Mouse (Mus musculus): ENCODE results near the gene Slc12a8.

Gene Slc12a8

DNA sequence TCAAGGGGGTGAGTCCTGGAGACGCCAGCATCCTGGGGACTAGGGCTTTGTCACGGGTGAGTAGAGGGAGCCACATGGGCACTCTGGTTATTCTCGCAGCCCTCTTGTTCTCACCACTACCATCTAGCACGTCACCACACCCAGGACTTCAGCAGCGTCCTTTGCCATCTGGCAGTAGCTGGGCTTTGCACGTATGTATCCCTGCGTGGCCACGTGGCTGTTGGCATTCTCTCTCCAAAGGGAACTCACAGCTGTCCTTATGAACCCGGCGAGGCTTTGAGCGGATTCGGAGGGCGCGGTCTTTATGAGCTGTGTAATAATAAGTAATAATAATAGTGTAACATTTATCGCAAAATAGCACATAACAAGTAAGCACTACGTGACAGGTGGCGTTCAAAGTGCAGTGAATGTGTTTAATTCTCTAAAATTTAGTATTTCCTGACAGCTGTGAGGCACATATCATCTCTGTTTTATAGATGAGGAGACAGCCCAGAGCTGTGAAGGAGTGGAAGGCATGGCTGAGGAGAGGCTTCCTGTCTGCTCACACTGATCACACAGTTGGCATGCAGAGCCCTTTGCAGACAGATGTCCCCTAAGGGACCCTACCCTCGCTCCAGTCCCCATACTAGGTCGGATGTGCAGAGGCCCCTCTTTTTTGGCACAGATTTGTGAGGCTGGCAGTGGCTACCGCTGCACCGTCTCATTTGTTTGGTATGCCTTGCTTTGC lies 20.5 kb downstream of the Slc12a8 start:
- DNase-seq (ENCODE audit: low read depth, low spot score): no peak

DNA sequence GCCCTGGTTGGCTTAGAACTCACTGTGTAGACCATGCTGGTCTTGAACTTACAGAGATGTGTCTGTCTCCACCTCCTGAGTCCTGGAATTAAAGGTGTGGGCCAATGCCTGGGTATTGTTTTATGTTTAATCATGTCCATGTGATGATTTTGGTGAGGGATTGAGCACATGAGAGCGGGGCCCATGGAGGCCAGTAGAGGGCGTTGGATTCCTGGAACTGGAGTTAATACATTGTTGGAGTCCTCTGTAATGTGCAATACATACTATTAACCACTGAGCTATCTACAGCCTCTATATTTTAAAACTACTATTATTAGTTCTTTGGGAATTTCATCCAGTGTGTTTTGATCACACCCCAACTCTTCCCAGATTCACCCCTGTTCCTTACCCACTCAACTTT lies 27.2 kb downstream of the Slc12a8 start:
- DNase-seq (ENCODE audit: low read depth, low spot score): peak; percentile 52

DNA sequence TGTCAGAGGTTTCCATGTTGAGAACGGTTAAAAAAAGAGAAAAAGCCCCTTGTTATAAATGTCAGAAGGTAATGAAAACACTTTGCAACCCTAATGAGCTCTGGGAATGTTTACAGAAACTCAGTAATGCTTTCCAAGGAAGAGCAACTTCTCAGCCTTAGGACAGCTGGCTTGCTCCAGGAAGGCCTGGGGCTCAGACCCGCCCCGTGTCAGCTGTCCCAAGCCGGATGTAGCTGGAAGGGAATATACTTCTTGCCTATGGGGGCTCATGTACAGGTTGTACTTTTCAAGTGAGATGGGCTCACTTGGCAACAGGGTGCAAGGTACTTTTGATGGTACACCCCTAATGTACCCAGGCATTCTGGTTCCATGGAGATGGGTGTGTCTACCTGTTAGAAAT lies 28.4 kb downstream of the Slc12a8 start:
- DNase-seq (ENCODE audit: low read depth, low spot score): no peak

DNA sequence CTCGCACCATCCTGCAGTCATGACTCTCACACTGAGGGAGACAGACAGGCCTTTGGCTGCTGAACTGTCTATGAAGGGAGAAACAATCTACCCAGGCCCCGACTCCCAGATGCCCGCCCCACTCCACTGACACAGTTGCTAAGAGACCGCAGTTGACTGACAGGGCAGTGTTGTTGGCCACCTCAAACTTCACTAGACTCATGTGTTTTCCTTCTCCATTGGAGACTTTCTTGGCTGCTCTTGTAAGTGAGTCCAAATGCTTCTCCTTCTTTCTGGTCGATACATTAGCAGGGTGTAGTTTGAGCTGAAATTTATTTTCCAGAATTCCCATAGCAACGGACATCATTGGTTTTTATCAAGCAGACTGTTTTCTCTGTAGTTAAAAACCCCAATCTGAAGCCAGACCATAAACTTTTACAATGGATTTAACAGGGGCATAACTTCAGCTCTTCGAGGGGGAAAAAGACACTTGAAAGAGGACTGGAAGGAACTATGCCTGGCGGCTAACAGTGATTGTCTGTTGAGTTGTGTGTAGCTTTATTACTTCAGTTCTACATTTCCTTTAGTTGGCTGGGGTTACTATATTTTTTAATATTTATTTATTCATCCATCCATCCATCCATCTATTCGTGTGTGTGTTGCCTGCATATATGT lies 36.7 kb downstream of the Slc12a8 start:
- DNase-seq (ENCODE audit: low read depth, low spot score): no peak

DNA sequence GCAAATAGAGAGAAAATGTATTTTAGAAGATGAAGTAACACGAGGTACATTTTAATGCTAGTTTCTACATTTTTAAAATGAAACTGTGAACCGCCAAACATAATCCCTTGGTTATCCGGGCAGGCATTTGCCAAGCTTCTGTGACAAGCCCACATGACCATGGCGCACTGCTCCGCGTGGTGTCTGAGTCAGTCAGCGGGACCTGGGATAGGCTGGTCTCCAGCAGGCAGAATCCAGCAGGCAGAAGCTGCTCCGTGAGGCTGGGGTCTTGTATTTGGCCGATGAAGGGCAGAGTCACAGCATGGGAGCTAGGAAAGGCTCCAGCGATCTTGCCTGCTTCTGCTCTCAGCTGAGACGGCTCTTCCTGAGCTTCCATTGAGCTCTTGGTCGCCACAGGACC lies 41.0 kb downstream of the Slc12a8 start:
- peak; percentile 27 for DNase-seq (ENCODE audit: low read depth, low spot score)

DNA sequence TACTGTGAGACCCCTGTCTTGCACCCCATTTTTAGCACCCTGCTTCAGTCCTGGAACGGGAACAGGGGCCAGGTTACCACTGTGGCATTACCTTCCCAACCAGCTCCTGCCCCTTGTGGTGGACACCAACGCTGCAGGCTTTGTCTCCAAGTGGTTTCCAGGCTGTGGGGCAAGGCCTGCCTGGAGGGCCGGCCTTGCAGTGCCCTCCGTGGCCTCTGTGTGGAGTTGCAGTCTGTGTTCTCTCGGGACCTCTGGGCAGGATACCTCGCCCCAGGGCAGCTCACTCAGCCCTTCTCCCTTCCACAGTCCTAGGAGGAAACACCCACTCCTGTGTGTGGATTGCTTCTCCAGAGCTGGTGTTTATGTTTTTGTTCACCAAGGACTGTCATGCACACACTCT lies 43.2 kb downstream of the Slc12a8 start:
- DNase-seq (ENCODE audit: low read depth, low spot score): peak; percentile 89

DNA sequence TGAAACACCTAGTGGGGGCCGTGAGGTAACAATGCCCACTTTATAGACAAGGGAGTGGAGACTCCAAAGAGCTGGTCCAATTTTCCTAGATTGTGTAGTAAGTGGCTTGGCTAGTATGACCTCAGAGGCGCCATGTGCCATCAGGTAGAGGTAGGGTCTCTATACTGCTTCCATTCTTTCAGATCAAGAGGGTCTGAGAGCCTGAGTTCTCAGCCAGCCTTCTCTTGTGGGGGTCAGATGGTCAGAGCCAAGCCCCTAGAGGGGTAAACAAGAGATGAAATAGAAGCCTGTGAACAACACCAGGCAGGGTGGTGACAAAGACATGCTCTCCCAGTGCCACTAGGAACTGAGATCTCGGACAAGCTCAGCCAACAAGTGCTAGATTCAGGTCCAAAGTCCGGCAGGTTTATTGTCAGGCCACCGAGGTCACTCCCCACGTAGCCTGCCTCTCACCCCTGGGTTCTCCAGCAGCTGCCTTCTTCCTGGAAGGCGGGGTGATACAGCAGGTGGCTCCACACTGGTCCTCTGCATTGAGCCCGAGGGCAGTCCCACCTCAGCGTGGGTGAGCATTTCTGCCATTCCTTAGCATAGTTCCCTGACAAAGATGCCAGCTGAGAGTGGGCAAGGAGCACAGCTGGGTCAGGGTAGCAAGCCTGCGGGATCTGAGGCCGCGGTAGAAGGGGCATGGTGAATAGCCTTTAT lies 44.3 kb downstream of the Slc12a8 start:
- no peak for DNase-seq (ENCODE audit: low read depth, low spot score)

DNA sequence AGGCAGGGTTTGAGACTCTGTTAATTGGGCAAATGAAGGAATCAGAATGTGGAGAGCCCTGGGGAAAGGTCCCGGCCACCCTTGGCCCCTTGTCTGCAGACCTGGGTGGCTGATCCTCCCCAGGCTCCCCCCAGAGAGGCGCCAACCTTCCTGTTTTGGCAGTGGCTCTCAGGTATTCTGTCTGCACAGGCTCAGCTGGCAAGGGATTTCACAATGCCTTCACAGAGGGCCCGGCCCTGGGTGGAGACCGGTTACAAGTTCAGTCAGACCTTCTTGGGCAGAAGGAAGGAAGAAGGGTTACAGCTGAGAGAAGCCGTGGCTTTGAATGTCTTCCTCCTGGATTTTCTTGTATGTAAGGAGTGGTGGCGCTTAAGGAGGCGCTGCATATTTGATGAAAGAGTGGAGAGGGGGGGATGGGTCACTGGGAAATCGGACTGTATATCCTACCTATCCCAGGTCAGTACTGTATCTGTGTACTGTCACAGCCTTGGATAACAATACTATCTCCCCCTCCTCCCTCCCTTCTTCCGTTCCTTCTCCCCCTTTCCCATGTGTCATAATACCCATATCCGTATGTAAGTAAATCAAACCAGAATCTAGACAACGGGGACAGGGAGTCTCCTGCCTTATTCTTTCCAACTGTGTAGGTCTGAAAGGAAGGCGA lies 45.9 kb downstream of the Slc12a8 start:
- DNase-seq (ENCODE audit: low read depth, low spot score): no peak

DNA sequence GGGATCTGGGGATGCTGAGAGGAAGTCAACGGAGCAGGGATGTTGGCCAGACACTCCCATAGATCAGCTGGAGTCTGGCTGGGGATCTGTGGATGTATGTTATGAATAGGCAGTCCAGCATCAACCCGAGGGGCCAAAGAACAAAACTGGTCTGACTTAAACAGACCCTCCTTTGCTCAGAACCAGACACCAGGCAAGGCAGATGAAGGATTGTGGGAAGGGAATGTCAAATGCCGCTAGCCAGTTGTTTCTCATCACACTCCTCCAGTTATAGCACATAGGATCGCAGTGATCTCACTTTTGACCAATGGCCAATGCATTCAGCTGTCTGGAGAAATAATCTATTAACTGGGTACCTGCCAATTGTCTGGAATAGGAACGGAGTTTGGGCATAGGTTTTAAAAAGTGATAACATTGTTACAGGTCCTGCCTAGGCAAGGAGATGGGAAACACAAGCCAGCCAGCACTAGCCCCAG lies 46.4 kb downstream of the Slc12a8 start:
- DNase-seq (ENCODE audit: low read depth, low spot score): no peak

DNA sequence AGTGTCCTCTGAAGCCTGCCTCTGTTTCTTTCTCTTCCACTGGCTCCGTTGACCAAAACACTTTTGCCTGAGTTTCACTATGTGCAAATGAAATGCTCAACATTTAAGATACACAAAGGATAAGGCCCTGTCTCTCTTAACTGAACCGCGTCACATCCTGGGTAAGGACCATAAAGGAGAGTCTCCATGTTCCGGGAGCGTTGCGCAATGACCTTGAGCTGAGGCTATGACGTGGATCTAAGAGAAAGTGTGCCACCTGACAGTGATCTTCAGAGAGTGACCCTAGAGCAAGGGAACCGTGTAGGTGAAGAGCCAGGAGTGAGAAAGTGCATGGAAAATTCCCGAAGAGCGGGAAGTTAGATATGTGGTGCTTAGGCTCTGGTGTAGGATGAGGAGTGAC lies 49.3 kb downstream of the Slc12a8 start:
- DNase-seq (ENCODE audit: low read depth, low spot score): no peak

DNA sequence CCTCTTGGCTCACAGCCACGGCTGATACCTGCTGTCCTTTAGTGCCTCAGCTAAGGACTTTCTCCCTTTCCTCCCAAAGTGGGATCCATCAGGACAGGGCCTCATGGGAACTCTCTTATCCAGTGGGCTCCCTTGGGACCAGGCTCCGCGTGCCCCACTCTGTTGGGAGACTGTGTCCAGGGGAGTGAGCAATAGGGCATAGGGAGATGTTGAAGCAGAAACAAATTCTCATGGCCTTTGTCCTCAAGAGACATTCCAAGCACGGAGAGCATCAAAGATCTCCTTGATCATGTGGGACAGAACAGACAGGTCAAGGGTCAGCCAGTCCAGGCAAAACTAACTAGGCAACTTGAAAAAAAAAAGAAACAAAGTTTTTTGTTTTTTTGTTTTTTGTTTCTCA lies 50.6 kb downstream of the Slc12a8 start:
- DNase-seq (ENCODE audit: low read depth, low spot score): no peak

DNA sequence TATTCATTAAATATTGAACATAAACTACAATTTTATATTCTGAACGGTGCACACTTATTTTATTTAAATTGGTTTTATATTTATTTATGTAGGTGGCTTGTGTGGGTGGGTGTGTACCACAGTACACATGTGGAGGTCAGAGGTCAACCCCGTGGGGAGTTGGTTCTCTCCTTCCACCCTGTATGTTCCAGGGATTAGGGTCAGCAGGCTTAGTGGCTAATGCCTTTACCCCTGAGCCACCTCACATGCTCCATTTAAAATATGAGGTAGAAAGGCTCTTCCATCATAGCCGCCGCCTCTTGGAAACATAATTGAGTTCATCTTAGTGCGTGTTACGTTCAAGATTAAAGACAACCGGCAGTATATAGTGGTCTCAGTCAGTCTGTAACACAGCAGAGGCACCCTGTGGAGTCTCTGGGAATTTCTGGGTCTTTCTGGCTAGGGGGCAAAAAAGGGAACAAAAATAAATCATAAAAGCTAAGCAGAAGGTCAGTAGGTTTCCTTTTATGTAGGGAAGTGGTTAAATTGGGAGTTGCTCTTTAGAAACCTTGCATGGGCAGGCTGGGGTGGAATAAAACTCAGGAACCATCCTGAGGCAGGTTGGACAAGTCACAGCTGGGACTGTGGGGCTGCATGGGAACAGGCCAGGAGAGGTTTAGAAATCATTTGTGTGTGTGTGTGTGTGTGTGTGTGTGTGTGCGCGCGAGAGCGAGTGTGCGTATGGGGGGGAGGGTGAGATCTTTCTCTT lies 51.3 kb downstream of the Slc12a8 start:
- DNase-seq (ENCODE audit: low read depth, low spot score): no peak

DNA sequence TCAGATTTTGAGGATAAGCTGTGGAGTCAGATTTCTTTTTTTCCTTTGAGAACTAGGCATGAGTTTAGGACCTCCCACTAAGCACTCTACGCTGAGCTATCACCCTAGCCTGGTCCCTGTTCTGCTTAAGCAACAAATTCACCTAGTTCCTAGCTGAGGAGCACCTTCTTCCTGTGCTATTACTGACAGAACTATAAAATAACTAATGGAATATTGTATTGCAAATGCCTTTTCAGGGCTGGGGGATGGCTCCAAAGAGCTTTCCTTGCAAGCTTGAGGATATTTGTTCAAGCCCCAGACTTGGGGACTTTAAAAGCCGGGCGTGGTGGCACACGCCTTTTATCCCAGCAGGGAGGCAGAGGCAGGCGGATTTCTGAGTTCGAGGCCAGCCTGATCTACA lies 55.5 kb downstream of the Slc12a8 start:
- DNase-seq (ENCODE audit: low read depth, low spot score): peak; percentile 48

DNA sequence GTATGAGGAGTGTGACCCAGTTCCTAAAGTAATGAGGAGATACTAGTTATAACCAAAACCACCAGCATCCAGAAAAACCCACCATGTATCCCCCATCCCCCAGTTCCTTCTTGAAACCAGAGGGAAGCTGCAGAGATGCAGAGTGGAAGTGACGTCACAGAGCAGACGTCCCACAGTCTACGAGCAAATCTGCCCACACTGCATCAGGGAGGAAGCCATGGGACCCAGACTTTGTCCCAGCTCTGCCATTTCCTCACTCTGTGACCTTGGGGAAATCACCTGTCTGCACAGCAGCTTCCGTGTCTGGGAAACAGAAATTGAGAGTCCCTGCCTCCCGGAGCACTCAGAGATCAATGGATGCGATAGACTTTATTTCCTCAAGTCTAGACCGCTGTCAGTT lies 56.6 kb downstream of the Slc12a8 start:
- no peak for DNase-seq (ENCODE audit: low read depth, low spot score)

DNA sequence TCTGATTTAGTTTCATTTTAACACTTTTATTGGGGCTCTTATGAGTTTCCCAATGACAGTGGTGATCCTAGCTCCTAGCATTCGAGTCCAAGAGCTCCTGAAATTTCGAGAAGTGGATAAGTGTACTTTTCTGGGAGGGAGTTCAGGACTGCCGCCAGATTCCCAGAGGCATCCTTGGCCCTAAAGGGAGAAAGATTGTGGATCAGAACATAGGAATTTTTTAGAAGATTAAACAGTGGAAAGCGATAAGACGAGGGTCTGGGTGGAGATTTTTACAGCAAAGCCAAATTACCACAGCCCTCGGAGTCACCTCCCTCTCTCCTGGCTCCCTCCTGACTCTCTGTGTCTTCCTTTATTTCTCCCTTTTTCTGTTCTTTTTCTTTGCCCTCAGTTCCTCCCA lies 58.6 kb downstream of the Slc12a8 start:
- DNase-seq (ENCODE audit: low read depth, low spot score): no peak

DNA sequence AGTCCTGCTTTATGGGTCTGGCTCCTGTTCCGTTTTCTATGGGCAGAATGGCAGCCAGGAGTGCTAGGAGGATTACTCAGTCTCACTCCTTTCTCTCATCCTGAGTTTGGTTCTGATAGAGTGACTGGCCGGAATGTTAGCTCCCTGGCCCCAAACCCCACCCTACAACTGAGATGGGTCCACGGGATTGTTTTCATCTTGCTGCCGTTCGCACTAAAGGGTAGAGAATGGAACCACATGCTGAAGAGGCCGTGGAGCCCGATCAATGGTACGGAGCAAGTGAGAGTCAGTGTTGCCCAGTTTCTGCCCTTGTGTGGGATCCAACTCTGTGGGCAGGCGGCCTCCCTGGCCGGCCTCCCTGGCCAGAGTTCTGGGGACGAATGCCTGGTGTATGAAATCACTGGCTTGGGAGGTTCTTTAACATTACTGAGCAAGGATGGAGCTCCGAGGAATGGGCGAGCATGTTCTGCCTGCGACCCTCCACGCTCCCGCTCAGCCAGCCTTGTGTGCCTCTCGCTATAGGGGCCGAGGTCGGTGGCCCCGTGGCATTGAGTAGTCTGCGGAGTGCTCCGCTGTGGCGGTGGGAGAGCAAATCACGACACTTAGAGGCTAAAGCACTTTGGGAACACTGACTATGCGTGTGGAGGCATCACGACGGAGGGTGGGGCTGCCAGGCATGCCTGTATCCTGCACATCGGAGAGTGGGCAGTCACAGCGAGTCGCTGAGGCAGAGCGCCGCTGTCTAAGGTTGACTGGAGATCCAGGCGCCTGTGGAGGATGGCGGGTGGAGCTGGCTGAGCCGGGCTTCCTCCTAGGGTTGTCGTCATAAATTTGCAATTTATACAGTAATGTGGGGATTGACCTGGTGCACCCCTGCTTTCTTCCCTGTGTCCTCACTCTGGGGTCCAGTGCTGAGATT lies 59.4 kb downstream of the Slc12a8 start:
- peak; percentile 40 for DNase-seq (ENCODE audit: low read depth, low spot score)

DNA sequence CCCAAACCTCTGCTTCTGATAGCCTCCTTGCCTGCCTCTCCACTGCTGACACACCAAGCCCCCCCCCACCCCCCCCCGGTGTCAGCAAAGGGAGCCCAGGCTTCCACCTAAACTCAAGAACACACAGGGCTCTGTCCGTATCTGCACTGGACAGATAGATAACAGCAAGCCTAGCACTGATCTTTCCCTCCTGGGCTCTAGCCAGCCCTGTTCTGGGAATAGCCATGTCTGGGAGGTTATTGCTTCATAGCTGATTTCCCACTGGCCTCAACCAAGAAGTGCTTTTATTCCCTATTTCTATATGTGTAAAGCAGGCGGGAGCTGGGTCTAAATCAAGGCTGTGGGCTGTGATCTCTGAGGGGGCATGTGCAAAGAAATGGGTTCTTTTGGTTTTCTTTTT lies 61.3 kb downstream of the Slc12a8 start:
- DNase-seq (ENCODE audit: low read depth, low spot score): no peak

DNA sequence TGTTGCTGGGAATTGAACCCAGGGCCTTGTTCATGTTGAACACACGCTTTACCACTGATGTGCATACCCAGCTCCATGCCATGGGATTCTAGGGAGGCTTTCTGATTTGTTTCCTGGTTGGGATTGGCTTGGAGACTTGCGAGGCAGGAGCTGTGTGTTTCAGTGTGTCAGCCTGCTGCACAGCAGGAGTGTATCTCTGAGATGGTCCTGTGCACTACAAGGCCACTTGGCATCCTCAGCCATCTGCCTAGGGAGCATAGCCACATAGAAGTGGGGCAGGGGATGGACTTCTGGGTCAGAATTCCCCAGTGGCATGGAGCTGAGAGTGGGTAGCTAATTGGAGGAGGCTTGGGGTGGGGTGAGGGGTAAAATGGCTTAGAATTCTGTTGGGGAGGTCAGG lies 63.2 kb downstream of the Slc12a8 start:
- no peak for DNase-seq (ENCODE audit: low read depth, low spot score)

DNA sequence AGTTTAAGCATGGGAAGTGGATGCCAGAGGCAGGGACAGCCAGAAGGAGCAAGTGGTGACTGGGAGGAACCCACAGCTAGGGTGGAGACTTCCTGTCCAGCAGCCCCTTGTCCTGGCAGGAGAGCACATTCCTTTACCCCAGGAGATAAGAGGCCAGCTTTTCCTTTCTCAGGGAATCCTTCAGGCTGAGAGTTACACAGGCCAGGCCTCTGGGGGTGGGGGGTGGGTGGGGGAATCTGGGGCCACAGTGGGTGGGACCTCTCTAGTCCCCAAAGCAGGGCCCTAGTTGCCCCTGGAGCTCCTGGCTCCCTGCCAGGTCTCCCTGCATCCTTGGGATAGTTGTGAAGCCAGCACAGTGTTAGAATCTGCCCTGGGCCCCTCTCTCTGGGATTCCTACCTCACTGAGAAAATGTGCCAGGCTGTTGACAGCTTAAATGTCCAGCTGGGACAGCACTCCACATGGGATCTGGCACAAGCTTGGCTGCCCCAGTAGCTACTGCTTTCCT lies 63.7 kb downstream of the Slc12a8 start:
- DNase-seq (ENCODE audit: low read depth, low spot score): no peak

DNA sequence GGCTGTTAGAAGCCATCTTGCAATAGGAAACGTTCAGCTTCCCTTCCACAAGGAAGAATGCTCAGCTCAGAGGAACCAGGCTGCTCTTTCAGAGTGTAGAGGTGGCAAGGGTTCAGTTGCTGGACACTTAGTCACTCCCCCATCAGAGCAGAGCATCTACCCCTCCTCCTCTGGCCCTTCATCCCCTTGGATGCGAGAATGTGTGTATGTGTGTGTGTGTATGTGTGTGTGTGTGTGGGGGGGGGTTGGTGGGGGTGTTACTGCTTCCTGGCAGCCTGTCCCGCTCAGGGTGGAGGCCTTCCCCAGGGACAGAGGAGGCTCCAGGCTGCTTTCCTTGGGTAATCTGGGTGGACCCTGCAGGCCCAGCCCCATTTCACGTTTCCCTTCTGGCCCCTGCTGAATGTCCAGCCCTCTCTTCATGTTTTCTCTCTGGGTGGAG lies 64.6 kb downstream of the Slc12a8 start:
- no peak for DNase-seq (ENCODE audit: low read depth, low spot score)
